Mouse (Mus musculus) myocyte (in vitro differentiated cells): Measurements from ENCODE around the gene Hebp1.

Experiments used
- CEBPB ChIP-seq: IDR thresholded peaks from 2 replicates; pipeline ENCODE4 v1.6.1; 2011; ENCODE audit warnings: mild to moderate bottlenecking, moderate library complexity; ENCODE audit not compliant: poor library complexity, insufficient read depth, severe bottlenecking
- MAX ChIP-seq: IDR thresholded peaks from one replicate; pipeline ENCODE4 v1.6.1; 2011; ENCODE audit warnings: low read depth, mild to moderate bottlenecking, control low read depth
- POLR2A ChIP-seq: IDR thresholded peaks from one replicate; pipeline ENCODE4 v1.6.1; 2011; ENCODE audit warnings: low read depth, mild to moderate bottlenecking, control low read depth, moderate library complexity; ENCODE audit not compliant: insufficient read length

GRCm38 (mm10) chr6:135137736-135138135 lies 60.1 kb downstream of the Hebp1 start:
- no peak for TF ChIP-seq POLR2A
- TF ChIP-seq MAX: no peak
- no peak for TF ChIP-seq CEBPB
